Mouse (Mus musculus) lung, adult 2 months (tissue): Measurements from ENCODE around the gene Il17c.

Source experiments
- CTCF ChIP-seq: fragments of 200-500 bp; IDR thresholded peaks from 2 replicates; pipeline ENCODE4 v1.5.1; 2011; ENCODE audit warnings: mild to moderate bottlenecking, low read length, control low read depth; ENCODE audit not compliant: insufficient read depth
- POLR2A ChIP-seq: fragments of 200-500 bp; IDR thresholded peaks from 2 replicates; pipeline ENCODE4 v1.6.1; 2011; ENCODE audit warnings: low read depth, mild to moderate bottlenecking, control low read depth, low read length, borderline replicate concordance; ENCODE audit errors: extremely low read depth

GRCm38 (mm10) chr8:122442781-122443180, 21.0 kb downstream of the Il17c start:
- TF ChIP-seq POLR2A (no peak), CTCF (no peak)
